Mouse (Mus musculus) gastrocnemius, postnatal 10 days (tissue): ENCODE results near the gene Gatad2b. TPM values are rescaled to one million over a fixed set of nuclear protein-coding genes. Genes with fewer than 3 reads are reported as not detected.

ENCODE experiments used
- DNase-seq: peaks from one replicate; pipeline ENCODE4 v3.0.0; 2021; ENCODE audit warnings: mixed read lengths
- total RNA-seq, 2 experiments: library from RNA; stranded (reverse); gene quantifications; 2 replicates each; pipeline ENCODE4 v1.2.3; 2021

Gene Gatad2b
- total RNA-seq, 2 experiments from 2014 or later, result 48.5 to 57.8 TPM

DNA sequence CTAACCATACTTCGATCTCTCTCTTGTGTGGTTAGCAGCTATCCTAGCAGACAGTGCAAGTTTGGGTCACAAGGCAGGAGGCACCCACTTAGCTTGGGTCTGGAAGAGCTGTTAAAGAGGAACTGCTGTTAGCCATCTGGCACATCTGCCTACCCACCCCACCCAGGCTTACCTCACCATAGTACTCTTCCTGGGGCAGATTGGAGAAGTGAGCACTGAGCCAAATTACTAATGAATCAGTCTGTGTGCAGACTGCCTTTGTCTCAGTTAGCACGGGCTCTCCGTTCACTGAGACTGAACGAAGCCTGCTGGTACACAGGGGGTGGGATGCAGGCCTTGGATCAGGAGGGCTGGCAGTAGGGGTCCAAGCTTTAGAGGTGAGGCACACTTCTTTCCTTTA lies 90.7 kb downstream of the Gatad2b start:
- no peak for DNase-seq

DNA sequence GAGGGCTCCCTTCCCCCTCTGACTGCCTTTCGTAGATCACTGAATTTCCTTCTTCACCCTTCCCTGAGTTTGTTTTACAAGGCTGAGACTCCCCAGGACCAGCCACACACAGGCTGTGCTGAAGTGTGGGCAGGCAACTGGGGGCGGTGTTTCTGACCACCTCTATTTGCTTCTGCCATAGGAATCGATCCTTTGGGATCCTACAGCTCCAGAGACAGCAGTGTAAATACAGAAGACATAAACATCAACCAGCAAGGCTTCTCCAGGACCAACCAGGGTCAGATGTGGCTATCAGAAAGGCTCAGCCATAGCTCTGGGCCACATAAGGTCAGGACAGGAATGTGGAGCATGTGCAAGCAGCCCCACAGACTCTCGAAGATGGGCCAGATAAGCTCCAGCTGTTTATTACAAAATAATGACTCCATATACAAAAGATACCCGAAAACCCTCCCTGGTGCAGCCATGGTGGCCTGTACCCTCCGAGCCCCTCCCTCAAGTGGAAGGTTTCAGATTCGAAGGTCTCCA lies 91.9 kb downstream of the Gatad2b start:
- no peak for DNase-seq

DNA sequence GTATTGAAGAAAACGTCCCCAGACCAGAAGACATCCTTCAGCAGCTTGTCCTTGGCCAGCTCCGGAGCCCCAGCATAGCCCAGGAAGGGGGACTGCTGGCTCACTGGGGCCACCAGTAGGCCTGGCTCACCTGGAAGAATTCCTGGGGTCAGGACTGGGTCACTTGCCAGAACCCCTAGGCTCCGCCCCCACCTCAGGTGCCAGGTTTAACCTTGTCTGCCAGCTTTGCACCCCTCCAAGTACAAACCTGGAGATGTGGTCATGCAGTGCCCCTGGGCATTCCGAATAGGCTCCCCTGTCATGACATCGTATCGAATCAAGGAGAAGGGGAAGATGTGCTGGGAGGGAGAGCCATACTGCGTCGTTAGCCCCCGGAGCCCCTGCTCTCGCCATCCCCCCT lies 93.8 kb downstream of the Gatad2b start:
- no peak for DNase-seq

DNA sequence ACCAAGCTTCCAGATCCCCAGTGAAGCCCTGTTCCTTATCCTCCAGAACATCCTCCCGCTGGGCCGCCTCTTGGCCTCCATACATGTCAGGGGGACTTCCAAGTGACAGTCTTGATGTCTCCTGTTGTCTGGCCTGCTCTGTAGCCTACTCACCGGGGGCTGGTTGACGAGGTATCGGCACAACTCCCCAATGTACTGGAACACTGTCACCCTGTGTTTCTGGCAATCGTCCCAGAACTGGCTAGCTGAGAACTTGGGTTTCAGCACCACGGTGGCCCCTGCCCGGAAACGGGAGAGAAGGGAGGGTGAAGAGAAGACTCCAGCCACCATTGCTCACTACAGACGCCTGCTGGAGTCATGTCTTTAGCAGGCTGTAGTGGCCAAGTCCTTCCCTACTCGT lies 94.5 kb downstream of the Gatad2b start:
- DNase-seq, result peak; percentile 33

DNA sequence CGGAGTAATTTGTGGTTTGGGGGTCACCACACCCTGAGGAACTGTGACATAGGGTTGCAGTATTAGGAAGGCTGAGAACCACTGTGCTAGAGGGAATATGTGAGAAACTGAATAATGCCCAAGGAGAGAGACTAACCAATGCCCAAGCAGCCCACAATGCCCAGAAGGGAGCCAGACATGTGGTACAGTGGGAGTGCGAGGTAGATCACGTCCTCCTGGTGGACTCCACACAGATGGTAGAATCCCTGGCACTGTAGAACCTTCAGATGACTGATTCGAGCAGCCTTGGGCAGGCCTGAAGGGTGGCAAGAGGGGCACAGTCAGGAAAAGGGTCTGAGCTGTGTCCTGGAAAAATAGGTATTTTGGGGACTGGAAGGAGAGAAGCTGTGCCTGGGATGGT lies 95.2 kb downstream of the Gatad2b start:
- DNase-seq, result no peak

DNA sequence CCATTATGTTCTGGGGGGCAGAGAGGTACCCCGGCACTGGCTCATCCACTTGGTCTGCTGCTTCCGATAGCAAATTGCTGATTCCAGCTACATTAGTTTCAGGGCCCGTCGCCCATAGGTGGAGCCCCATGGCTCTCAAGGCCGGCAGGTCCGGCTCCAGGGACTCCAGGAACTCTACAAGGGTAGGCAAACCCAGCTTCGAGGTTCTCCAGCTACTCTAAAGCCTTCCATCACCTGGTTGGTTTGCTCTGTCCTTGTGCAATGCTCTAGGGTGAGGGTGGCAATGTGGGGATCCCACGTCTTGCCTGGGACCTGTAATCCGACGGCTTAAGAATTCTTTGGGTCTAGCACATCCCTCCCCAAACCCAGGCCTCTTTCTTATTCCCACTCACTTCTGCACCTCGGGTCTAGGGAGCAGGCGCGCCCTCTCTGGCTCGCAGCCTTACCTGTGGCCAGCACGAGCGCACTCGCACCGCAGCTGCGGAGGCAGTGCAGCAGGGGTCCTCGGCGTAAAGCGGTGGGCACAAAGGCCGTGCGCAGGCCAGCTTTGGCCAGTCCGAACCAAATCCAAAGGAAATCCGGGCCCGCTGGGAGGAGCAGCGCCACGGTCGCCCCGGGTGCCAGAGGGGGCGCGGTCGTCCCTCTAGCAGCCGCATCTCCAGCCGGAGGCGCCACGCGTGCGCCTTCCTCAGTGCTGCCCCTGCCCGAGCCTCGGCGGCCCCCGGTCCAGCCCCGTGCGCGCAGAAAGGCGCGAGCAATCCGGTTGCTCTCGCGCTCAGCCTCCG lies 95.9 kb downstream of the Gatad2b start:
- peak; percentile 63 for DNase-seq

DNA sequence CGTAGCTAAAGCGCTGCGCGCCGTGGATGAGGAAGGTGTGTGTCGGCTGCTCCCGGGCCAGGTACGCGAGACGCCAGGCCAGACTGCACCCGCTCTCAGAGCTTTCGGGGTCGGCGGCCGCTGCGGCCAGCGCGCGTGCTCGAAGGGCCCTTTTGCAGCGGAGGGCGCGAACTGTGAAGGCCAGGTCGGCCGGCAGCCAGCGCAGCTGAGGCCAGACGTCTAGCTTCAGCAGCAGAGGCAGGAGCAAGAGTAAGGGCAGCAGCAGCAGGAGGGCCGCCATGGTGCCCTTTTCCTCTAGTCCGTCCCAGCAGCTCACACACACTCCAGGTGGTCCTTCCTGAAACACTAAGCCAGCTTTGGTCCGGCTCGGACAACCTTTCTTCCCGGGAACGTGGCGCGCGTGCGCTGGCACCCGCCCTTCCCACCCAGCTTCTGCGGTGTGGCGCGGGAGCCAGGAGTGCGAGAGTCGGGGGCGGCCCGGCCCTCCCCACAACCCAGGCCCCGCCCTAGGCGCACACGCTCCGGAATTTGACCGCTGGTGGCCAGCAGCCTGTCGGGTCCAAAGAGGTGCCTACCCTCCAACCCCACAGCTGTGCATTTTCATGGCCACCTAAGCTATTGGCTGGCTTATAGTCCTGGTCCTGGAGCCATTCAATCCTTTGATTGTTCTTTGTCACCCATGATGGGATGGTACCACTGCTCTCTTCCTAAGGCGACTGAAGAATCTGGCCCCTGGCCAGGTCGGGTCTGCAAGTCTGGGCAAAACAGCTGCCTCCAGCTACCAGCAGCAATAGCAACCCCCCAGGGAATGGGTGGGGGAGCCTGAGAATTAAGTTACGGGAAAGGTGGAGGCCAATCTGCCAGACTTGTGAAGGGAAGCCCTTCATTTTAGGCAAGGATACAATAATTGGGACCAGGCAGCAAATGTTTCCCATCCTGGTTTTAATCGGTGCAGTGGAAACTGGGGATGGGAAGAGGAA lies 96.8 kb downstream of the Gatad2b start, which contains the start of gene Slc27a3:
Slc27a3 (minus strand) TSS at position 428 of the 980 bp plus-strand sequence.
- peak; percentile 63 for DNase-seq

DNA sequence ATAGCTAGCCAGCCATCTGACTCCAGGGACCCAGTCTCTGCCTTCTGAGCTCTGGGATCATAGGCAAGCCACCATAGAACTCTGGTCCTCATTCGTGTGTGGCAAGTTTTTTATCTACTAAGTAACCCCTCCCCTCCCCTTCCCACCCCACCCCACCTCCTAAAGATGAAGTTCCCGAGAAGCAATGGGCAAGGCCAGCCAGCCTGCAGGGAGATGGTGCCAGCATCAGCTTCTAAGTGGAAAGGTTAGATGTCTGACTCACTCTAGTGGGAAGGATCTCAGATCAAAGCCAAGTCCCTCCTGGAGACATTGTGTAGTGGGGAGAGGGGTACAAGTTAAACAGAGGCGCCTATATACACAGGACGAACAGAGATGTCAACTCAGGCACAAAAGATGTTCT lies 98.0 kb downstream of the Gatad2b start:
- no peak for DNase-seq

DNA sequence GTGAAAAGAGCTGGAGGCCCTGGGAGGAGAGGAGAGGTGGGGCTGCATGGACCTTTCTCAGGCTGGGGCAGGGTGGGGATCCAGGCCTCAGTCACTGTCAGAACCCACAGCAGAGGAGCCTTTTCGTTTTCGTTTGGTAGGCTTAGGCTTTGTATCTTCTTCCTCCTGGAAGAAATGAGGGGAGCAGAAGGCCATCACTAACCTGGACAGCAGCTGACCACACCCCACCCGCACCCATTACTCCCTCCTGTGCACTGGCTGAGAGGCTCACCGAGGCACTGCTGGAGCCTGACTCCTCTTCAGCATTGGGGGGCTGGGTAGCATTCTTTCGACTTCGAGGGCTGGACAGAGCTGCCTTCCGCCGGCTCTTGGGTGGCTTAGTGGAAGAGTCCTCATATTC lies 99.0 kb downstream of the Gatad2b start:
- DNase-seq, result no peak

DNA sequence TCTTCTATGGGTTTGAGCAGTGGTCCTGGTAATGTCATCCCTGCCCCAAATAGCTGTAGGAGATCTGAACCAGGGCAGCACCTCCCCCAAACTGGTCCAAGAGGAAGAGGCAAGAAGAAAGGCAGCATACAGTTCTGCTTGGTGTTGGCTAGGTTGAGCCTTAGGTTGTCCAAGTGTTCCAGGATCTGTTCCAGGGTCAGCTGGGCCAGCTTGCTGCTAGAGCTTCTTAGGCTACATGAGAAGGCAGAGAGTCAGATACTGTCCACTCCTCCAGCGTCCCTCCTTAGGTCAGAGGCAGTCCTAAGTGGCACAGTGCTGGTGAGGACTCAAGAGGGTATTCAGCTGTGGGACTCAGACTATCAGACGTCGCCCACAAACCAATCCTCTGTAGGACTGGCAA lies 99.7 kb downstream of the Gatad2b start:
- no peak for DNase-seq

DNA sequence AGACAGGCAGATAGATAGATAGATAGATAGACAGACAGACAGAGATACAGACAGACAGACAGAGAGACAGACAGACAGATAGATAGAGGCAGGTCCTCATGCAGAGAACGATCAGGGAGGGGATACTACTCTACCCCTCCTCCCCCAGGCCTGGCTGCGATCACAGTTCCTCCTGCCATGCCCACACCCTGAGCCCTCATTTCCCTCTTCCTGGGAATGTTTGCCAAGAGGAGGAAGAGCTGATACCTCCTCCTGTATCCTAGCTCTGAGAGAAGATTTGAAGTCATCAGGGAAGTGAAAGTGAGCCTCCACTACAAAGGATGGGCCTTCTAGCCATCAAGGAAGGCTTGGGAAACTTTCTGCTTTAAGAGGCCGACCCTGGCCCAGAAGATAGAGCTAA lies 102.7 kb downstream of the Gatad2b start:
- DNase-seq, result no peak

DNA sequence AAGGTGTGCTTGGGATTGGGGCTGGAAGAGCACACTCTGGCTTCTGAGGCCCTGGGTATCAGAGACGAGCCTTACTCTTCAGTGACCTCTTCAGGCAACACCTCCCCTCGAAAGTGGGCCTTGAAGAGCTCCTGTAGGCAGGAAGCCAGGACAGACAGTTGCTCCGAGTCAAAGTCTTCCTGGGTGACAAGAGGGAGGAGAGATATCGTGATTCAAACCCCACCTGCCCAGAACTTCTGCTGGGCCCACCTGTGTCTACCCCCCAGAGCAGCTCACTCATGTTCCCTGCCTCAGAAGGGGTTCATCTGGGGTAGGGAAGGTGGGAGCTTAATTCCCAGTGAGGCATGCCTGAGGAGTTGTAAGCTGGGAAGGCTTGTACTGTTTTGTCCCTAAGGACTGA lies 108.0 kb downstream of the Gatad2b start:
- no peak for DNase-seq

DNA sequence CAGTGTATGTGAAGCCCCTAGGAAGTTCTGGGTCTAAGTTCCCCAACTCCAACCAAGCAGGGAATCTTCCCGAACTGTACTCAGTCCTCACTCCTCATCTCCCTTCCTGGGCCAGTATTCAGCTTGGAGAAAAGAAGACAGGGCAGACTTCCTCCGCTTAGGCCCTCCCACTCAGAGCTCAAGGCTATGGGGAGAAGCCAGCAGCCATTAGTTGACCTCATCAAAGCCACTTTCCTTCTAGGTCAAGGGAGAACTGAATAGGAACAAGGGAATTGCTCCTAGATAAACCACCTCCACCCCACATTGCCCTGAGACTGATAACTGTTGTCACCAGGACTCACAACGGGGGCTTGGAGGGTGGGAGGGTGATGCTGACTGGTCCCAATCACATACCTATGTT lies 111.1 kb downstream of the Gatad2b start:
- DNase-seq, result no peak

DNA sequence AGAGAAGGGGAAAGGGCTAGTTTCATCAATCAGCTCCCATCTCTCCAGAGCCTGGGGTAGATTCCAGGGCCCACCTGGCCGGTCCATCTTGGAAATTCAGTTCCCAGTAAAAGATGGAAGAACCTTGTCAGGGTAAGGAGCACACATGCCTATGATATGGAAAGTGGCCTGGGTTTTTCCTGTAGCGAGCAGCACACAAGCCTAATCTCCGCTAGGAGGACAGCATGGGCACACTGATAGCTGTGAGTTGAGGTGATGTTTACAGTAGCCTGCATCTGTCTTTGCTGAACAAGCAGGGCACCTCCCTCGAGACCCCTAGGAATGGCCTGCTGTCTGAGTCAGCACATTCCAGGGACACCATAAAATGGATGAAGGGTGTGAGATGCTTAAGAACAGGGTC lies 111.6 kb downstream of the Gatad2b start:
- DNase-seq, result no peak

DNA sequence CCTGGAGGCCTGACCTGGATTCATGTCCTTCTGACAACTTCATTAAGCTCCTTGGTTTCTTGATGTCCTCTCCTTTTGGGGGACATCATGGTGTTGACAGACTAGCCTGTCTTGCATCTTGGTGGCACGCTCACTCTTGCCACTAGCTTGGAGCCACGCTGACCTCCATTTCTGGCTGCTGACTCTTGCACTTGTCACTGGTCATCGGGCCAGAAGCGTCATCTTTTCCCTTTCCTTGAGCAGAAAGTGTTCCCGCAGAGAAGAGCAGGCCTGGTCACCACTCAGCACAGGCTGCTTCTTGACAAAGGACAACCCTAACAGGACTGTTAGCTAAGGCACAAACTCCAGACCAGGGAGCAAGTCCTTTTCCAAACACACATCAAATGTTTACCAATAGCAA lies 113.4 kb downstream of the Gatad2b start:
- no peak for DNase-seq

DNA sequence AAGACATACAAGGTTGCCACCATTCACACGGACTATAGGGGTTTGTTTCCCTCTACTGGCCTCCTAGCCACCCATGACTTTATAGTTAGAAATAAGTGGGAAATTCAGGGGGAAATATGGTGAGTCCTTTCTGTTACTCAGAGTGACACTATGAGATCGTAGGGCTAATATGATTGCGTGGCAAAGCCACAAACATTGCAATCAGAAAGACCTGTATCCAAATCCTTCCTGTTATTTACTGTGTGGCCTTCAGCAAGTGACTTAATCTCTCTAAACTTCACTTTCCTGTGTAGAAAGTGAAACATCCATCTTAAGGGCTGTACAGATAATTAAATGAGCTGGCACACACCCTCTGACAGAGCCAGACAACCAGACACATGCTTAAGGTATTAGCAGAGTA lies 115.7 kb downstream of the Gatad2b start:
- no peak for DNase-seq

DNA sequence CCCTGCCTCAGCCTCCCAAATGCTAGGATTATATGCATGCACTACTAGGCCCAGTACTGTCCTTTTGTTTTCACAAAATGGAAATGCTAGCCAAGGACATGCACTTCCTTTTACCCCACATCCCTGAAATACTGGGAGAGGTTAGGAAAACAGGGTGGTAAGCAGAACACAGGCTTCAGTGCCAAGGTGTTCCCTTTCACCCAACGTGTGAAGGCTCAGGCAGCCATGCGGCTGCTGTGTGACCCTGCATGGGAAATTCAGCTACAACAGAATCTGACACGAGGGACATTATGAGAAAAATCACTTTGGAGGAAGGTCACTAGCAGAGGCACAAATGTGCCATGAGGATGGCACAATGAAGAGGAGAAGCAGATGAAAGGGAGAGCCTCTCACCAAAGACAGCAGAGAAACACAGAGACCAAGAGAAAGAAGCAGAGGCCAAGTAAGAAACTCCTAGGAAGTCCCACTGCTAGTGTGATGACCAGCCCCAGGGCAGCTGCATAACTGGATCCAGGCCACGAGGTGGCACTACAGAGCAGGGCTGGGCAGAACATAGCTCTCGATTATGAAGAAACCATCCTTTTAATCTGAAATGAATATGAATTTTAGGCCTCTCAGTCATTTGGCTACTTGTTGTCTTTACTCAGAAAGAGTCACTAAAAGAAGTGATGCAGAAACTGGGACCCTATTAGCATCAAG lies 119.5 kb downstream of the Gatad2b start:
- DNase-seq, result peak; percentile 84

DNA sequence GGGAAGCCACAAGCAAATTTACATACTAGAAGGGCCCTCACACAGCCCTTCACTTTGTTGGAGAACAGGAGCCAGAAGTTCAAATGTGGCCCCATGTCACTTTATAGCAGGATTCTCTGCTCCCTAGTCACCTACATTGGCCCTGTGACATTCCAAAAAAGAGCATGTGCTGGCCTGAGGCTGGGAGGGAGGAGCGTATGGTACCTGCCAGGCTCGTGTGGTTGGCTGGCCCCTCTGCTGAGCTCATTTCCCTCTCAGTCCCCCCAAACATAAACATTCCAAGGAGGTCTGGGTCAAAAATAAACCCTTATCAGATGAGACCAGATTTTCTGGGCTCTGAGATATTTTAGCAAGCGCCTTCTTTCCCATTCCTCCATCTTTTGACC lies 120.0 kb downstream of the Gatad2b start:
- DNase-seq, result no peak
